Mouse (Mus musculus) urinary bladder, postnatal 4 days (tissue): ENCODE data around the gene Klk5.

Source experiments
- DNase-seq, 2 experiments: peaks; one replicate each; pipeline ENCODE4 v3.0.0; 2021 to 2022; ENCODE audit warnings: low spot score in 2 of 2

Klk5 gene

GRCm38 (mm10) chr7:43876444-43876843, 34.7 kb downstream of the Klk5 start:
- no peak for DNase-seq

GRCm38 (mm10) chr7:43878281-43878680, 36.5 kb downstream of the Klk5 start:
- DNase-seq, result no peak

DNA sequence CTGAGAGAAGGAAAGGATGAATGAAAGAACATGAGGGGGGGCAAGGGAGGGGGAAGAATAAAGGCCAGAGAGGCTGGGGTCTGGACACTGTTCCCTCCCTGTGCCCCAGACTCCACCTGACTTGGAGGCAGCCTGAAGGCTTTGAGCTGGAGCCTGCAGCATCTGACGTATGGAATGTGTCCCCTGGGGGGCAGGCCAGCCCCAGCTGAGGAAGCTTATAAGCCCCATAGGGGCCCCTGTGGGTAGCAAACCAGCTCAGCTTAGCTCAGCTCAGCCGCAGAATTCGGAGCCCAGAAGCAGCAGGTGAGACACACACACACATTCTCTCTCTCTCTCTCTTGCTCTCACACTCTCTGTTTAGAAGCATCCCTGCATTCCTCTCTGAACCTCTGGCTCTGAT, 39.1 kb downstream of the Klk5 start, which contains the start of gene Klk4:
TSS of gene Klk4 (plus strand) at position 249 of the 400 bp plus-strand sequence.
- no peak for DNase-seq

DNA sequence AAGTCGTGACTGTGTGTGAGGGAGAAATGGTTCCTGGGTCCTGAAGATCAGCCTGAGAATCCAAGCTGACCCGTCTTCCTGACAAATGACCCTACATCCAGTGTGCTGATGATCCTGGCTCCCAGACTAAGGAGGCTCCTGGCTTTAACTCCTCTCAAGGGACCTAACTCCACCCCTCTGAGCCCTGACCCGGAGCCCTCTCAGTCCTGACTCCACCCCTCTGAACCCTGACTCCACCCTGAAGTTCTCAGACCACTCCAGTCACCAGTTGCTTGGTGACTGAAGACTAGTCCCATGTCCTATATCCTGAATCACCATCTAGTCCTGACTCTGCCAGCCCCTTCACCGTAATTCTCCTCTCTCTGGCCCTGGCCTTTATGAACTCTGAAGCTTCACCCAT, 40.6 kb downstream of the Klk5 start:
- DNase-seq, result no peak

- DNase-seq, result peak in 1 of 2 experiments; percentile 57
Observed at GRCm38 (mm10) chr7:43882811-43883210, 41.0 kb downstream of the Klk5 start.

GRCm38 (mm10) chr7:43883547-43883946, 41.8 kb downstream of the Klk5 start:
- peak in 1 of 2 experiments; percentile 61 for DNase-seq

DNA sequence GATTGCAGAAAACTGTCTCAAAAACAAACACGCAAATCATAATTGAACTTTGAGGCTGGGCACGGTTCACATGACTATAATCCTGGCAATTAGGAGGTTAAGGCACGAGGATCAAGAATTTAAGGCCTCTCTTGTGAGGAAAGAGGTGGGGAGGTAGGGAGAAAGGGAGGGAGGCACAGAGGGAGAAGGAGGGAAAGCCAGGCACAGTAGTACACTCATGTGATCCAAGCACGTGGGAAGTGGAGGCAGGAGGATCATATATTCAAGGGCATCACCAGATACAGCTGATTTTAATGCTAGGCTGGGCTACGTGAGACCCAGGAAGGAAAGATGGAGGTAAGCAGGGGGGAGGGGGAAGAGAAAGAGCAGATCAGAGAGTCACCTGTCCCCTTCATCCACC, 49.6 kb downstream of the Klk5 start:
- DNase-seq, result no peak

GRCm38 (mm10) chr7:43891788-43892187, 50.0 kb downstream of the Klk5 start:
- peak in 1 of 2 experiments; percentile 46 for DNase-seq

DNA sequence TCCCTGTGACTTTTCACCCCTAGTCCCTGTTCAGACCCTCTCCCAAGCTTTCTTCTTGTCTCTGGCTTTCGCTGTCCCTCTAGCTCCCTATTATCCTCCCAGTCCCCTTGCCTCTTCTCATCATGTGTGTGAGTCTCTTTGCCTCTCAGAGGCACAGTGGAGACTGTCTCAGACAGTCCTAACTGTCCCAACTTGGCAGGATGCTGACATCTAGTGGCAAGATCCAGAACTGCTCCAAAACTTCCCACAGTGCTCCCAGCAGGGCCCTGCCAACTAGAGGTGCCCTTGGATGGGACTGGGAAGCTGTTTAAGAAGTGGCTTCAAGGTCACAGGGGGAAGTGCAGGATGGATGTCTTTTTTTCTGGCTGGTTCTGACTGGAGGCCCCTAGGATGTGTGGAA, 53.1 kb downstream of the Klk5 start:
- DNase-seq, result peak; percentile 70 to 81
